Mouse (Mus musculus) heart, embryonic 12.5 days (tissue): ENCODE measurements around the gene Pdlim5. TPM values are rescaled to one million over a fixed set of nuclear protein-coding genes. Genes with fewer than 3 reads are reported as not detected.

Source experiments
- ATAC-seq: fragments of 200-750 bp; cut with Nextera tagmentation; 2 replicates; pipeline ENCODE4 v1.8.0; 2017; ENCODE audit warnings: moderate TSS enrichment, moderate library complexity; ENCODE audit not compliant: insufficient number of reproducible peaks, low FRiP score
- H3K27ac ChIP-seq: fragments of 300-500 bp; sonication (generic); 2 replicates; pipeline ENCODE4 v1.5.1; 2016; ENCODE audit warnings: mild to moderate bottlenecking, moderate library complexity; ENCODE audit not compliant: poor library complexity, severe bottlenecking
- H3K27me3 ChIP-seq: fragments of 300-500 bp; sonication (generic); replicated peaks from 2 replicates; pipeline ENCODE4 v1.6.1; 2016; ENCODE audit warnings: mild to moderate bottlenecking, moderate library complexity
- H3K36me3 ChIP-seq: fragments of 300-500 bp; sonication (generic); 2 replicates; pipeline ENCODE4 v1.6.1; 2016; ENCODE audit warnings: mild to moderate bottlenecking, moderate library complexity
- H3K4me1 ChIP-seq: fragments of 300-500 bp; sonication (generic); replicated peaks from 2 replicates; pipeline ENCODE4 v1.6.1; 2016; ENCODE audit warnings: mild to moderate bottlenecking
- H3K4me2 ChIP-seq: fragments of 300-500 bp; sonication (generic); 2 replicates; pipeline ENCODE4 v1.6.1; 2016; ENCODE audit warnings: mild to moderate bottlenecking, moderate library complexity
- H3K4me3 ChIP-seq: fragments of 300-500 bp; sonication (generic); 2 replicates; pipeline ENCODE4 v1.5.1; 2016; ENCODE audit warnings: mild to moderate bottlenecking
- H3K9ac ChIP-seq: fragments of 300-500 bp; sonication (generic); 2 replicates; pipeline ENCODE4 v1.6.1; 2016; ENCODE audit warnings: mild to moderate bottlenecking, moderate library complexity
- H3K9me3 ChIP-seq: fragments of 300-500 bp; sonication (generic); replicated peaks from 2 replicates; pipeline ENCODE4 v1.6.1; 2016; ENCODE audit warnings: mild to moderate bottlenecking, moderate library complexity
- WGBS: fragments of 180-500 bp; shearing (Covaris S2); methylation state at CpG from one replicate; pipeline ENCODE4 v1.1.7; 2016; 5-methylcytosine and 5-hydroxymethylcytosine counted together
- polyA plus RNA-seq: library from polyadenylated mRNA; unstranded; fragments of >200 nt; fragmentation: Nextera tagmentation; extraction: Ambion mirVana; gene quantifications from 2 replicates; pipeline ENCODE4 v1.2.1, GENCODE M21; 2016

Pdlim5 gene
- polyA plus RNA-seq, 1 experiment from 2014 or later: 218 TPM

DNA sequence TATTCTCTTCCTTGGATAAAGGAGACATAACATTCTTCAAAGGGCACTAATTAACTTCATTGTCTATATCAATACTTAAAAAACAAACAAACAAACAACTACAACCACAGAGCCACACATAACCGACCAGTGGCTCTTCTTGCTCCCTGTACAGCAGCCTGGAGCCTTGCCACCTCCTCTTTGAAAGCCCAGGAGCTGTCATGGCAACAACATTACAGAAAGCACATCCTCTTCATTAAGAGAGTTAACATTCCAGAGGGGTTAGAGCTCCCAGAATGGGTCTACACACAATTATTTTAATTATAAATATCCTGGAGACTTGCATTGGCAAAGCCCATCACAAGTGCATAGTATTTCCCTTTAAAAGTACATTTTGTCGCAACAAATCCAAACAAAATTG lies 84.4 kb downstream of the Pdlim5 start:
- WGBS: 59% methylated on average over 2 of the region's 2 CpGs
- Histone ChIP-seq H3K36me3 (peaks cover 4% of the 10 kb centered on the region), H3K9ac (no peak overlapping the region), H3K27me3 (no peaks in the 10 kb centered on the region), H3K27ac (no peak overlapping the region), H3K4me3 (no peak overlapping the region), H3K4me2 (no peak overlapping the region), H3K9me3 (no peaks in the 10 kb centered on the region), H3K4me1 (peaks cover 11% of the 10 kb centered on the region)
- no peak for ATAC-seq

DNA sequence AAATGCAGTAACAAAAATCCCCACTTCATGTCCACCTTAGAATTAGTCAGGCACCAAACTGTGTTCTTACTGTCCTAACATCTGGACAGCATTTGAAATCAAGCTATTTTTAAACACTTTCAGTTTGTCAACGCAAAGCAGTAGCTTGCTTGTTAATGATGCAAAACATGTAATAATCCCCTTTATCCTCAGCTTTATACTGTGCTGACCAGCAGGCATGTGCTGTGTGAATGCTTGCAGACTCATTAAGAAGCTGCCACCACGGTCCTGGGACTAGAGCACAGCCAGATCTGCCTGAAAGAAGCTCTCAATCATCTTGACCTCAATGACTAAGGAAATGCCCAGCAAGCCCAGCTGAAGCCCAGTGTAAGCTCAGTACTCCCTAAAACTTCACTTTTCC lies 85.0 kb downstream of the Pdlim5 start:
- 33% methylated on average over 2 of the region's 2 CpGs for WGBS
- H3K27ac ChIP-seq: no peak overlapping the region
- H3K4me3 ChIP-seq: no peak overlapping the region
- H3K27me3 ChIP-seq: no peaks in the 10 kb centered on the region
- no peaks in the 10 kb centered on the region for H3K9me3 ChIP-seq
- H3K36me3 ChIP-seq: peaks cover 4% of the 10 kb centered on the region
- ATAC-seq: no peak
- H3K9ac ChIP-seq: no peak overlapping the region
- no peak overlapping the region for H3K4me2 ChIP-seq
- H3K4me1 ChIP-seq: peaks cover 10% of the 10 kb centered on the region

DNA sequence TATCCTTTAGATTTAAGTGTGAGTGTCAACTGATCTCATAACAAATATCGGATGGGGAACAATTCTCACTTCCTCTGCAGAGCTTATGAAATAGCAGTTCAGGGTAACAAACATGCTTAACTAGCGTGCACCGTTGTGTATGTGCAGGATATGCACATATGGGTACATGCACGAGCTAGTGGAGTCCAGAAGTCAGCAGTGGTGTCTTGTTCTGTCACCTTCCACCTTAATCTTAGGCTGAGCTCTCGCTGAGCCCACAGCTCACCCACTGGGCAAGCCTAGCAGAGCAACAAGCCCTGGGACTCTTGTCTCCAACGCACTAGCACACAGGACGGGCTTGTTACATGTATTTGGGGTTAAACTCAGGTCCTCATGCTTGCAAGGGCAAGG lies 100.2 kb downstream of the Pdlim5 start:
- peaks cover 18% of the 10 kb centered on the region for H3K36me3 ChIP-seq
- no peaks in the 10 kb centered on the region for H3K9me3 ChIP-seq
- H3K9ac ChIP-seq: no peak overlapping the region
- no peak for ATAC-seq
- H3K27ac ChIP-seq: no peak overlapping the region
- WGBS: 78% methylated on average over 7 of the region's 7 CpGs
- no peak overlapping the region for H3K4me3 ChIP-seq
- H3K4me2 ChIP-seq: no peak overlapping the region
- H3K27me3 ChIP-seq: no peaks in the 10 kb centered on the region
- no peaks in the 10 kb centered on the region for H3K4me1 ChIP-seq

DNA sequence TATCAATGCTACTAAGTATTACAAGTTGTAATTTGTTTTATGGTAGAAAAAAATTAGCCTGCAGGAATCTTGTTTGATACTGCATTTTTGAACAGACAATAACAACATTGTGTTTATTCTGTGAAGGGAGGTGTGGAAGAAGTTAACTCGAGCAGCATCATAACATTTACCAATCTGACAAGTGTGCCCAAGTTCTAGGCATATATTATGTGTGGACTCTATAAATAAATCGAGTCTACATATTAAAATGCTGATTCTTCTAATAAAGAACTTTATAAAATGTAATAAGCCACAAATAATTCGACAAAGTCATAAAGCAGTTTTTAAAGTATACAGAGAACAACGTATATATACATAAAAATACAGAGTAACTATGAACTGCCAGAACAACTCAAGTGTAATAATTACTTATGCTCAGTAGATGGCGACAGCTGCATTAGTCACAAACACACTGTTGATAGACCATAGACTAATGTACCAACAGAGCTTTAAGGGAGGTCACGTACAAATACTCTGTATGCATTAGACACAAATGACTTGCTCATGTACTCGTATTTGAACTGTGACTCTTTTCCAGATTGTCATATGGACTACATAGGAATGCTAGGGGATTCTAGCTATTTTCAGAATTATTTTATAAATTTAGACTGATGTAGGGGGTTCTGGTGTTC lies 100.7 kb downstream of the Pdlim5 start:
- H3K27me3 ChIP-seq: no peaks in the 10 kb centered on the region
- no peaks in the 10 kb centered on the region for H3K9me3 ChIP-seq
- H3K4me3 ChIP-seq: no peak overlapping the region
- 37% methylated on average over 7 of the region's 7 CpGs for WGBS
- H3K4me2 ChIP-seq: no peak overlapping the region
- peaks cover 17% of the 10 kb centered on the region for H3K36me3 ChIP-seq
- no peaks in the 10 kb centered on the region for H3K4me1 ChIP-seq
- H3K27ac ChIP-seq: no peak overlapping the region
- no peak overlapping the region for H3K9ac ChIP-seq
- peak; percentile 55; the same call in 1 of the 2 replicates for ATAC-seq

DNA sequence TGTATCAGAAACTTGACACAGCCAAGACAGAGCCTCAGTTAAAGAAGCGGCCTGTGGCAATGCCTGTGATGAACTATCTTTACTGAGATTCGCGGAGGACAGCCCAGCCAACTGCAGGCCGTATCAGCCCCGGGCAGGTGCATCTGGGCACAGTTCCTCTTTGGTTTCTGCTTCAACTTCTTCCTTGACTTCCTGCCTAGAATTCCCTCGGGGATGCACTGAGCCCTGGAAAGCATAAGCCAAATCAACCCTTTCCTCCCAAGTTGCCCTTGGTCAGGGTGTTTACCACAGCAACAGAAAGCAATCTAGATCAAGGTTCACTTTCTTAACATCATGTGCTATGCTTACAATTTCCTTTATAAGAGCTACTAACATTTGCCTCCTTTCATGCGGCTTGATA lies 101.9 kb downstream of the Pdlim5 start:
- no peaks in the 10 kb centered on the region for H3K9me3 ChIP-seq
- H3K4me2 ChIP-seq: no peak overlapping the region
- no peaks in the 10 kb centered on the region for H3K4me1 ChIP-seq
- no peak overlapping the region for H3K9ac ChIP-seq
- H3K27me3 ChIP-seq: no peaks in the 10 kb centered on the region
- ATAC-seq: no peak
- H3K4me3 ChIP-seq: no peak overlapping the region
- WGBS: 75% methylated on average over 7 of the region's 7 CpGs
- H3K27ac ChIP-seq: no peak overlapping the region
- peaks cover 9% of the 10 kb centered on the region for H3K36me3 ChIP-seq

DNA sequence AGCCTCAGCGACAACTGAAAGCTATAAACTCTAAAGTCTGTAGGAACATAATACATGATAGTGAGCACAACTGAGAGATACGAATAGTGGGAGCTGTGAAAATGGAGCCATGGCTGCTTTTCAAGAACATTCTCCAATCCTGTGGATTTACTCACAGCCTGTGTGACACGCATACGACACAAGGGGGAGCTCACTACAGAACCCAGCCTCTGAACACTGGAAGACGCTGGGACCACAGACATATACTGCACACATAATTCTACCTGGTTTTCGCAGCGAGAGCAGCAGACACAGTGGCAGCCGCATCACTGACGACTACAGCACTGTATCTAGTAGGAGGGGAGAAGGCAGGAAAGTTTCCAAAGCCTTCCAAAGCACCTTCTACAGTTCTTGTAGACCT lies 112.8 kb downstream of the Pdlim5 start:
- WGBS: 55% methylated on average over 9 of the region's 9 CpGs
- peaks cover 22% of the 10 kb centered on the region for H3K4me1 ChIP-seq
- peak overlapping the region; percentile 33 for H3K4me2 ChIP-seq
- peak; percentile 54; the same call in 1 of the 2 replicates for ATAC-seq
- no peak overlapping the region for H3K27ac ChIP-seq
- no peak overlapping the region for H3K9ac ChIP-seq
- H3K9me3 ChIP-seq: no peaks in the 10 kb centered on the region
- no peak overlapping the region for H3K4me3 ChIP-seq
- no peaks in the 10 kb centered on the region for H3K27me3 ChIP-seq
- H3K36me3 ChIP-seq: peaks cover 8% of the 10 kb centered on the region

DNA sequence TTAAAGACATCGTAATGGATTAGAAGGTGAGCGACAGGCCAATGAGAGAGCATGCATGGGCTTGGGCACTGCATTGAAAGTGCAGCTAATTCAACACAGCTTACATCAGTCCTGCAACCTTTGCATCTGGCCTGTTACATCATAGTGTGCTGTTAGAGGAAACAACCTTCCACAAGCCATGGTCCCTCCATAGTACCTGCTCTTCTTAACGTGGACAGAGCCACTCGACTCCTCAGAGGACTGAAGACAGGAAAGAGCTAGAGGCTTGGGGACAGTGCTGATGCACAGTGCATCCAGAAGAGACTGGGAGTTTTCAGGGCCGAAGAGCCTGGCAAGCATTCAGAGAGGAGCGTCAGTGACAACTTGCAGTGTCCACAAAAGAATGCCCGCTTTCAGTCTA lies 113.8 kb downstream of the Pdlim5 start:
- H3K27ac ChIP-seq: peak overlapping the region; percentile 47
- 77% methylated on average over 7 of the region's 7 CpGs for WGBS
- peaks cover 22% of the 10 kb centered on the region for H3K4me1 ChIP-seq
- no peaks in the 10 kb centered on the region for H3K27me3 ChIP-seq
- H3K9me3 ChIP-seq: no peaks in the 10 kb centered on the region
- no peak for ATAC-seq
- no peak overlapping the region for H3K4me3 ChIP-seq
- H3K36me3 ChIP-seq: peaks cover 19% of the 10 kb centered on the region
- H3K4me2 ChIP-seq: no peak overlapping the region
- H3K9ac ChIP-seq: no peak overlapping the region

DNA sequence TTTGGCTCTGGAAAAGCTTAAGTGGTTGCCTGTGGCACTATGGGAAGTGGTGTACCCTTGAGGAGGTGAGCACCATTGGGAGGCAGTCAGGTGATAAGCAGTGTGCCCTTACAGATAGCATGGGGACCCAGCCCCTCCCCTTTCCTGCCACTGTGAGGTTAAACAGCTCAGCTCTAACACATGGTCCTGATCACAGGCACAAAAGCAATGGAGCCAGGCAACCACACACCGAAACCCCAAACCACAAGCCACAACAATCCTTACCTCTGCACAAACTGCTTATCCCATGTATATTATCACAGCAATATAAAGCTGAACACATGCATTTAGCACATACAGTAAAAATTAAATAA lies 114.4 kb downstream of the Pdlim5 start:
- Histone ChIP-seq H3K4me2 (no peak overlapping the region), H3K9ac (no peak overlapping the region), H3K27ac (peak overlapping the region; percentile 61; the same call in 1 of the 2 replicates), H3K4me1 (peaks cover 22% of the 10 kb centered on the region), H3K9me3 (no peaks in the 10 kb centered on the region), H3K36me3 (peaks cover 23% of the 10 kb centered on the region), H3K4me3 (no peak overlapping the region), H3K27me3 (no peaks in the 10 kb centered on the region)
- WGBS: 8% methylated on average over 1 of the region's 1 CpGs
- peak; percentile 85 for ATAC-seq

DNA sequence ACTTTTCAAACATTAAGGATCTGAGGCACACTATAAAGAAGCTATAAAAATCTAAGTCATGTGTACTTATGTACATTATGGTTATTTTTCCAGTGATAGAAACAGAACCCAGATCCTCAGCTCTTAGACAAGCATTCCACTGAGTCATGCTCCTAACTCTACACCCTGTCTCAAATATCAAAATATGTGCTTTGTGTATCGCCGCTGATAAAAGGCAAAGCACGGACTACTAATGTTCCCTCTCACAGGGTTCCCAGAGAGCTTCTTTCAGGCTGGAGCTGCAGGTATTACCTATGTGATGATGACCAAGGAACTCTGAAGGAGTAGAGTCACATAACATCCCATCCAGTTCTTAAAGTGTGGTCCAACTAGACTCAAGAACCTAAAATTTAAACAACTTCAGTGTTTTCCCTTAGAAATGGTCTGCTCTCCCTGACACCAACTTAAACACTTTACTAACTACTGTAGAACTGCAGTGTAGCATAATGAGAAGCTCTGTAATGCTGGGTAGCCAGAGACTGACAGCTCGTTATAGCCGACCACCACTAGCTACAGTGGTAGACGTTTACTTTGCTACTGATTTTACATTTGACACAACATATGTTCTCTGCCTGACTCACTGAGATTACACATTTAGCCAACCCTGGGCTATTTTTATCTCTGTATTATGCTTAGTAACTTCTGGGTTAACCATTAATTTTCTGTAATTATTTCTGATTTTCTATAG lies 115.0 kb downstream of the Pdlim5 start:
- Histone ChIP-seq H3K9me3 (no peaks in the 10 kb centered on the region), H3K9ac (no peak overlapping the region), H3K27ac (peak overlapping the region; percentile 61), H3K27me3 (no peaks in the 10 kb centered on the region), H3K4me3 (no peak overlapping the region), H3K4me2 (no peak overlapping the region), H3K36me3 (peaks cover 27% of the 10 kb centered on the region), H3K4me1 (peaks cover 22% of the 10 kb centered on the region)
- peak; percentile 45; the same call in 1 of the 2 replicates for ATAC-seq
- 40% methylated on average over 6 of the region's 6 CpGs for WGBS

DNA sequence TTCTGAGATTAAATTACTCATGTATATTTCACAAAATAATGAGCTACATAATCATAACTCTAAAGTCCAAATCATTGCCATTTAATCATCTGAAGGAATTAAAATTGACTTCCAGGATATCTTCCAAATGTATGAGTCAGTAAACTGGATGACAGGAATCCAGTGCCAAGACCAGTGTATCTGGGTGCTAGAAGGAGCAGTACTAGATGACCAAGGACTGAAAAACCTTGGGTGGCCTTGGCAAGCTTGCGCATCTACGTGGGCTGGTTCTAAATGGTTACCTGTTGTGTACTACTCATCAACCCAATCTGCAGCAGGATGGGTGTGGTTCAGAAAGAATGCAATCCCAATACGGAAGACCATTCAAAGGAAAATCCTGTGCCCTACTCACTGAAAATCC lies 116.5 kb downstream of the Pdlim5 start:
- no peak for ATAC-seq

DNA sequence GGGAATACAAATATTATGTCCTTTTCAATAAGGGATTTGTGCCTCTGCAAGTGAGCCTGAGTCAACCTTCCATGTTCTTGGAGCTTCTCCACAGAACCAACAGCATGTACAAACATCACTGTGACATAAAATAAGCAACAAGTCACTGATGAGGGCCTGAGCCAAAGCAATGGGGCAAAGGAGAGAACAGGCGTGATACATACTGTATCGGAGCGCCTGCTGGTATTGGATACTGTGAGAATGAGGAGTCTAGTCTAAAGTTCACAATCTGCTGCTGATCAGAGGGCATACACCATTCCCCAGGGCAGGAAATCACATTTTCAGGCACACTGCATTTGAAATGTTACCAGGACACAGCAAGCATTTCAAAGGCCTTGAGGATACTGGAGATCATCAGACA lies 119.0 kb downstream of the Pdlim5 start:
- H3K9me3 ChIP-seq: no peaks in the 10 kb centered on the region
- no peak for ATAC-seq
- no peak overlapping the region for H3K4me2 ChIP-seq
- H3K36me3 ChIP-seq: peaks cover 31% of the 10 kb centered on the region
- 84% methylated on average over 3 of the region's 3 CpGs for WGBS
- H3K27ac ChIP-seq: no peak overlapping the region
- H3K4me1 ChIP-seq: peaks cover 16% of the 10 kb centered on the region
- no peak overlapping the region for H3K9ac ChIP-seq
- H3K27me3 ChIP-seq: no peaks in the 10 kb centered on the region
- H3K4me3 ChIP-seq: no peak overlapping the region

More for the DNA sequence above, 116.5 kb downstream of the Pdlim5 start:
- Histone ChIP-seq H3K27ac (no peak overlapping the region), H3K9ac (no peak overlapping the region), H3K27me3 (no peaks in the 10 kb centered on the region), H3K4me1 (peaks cover 22% of the 10 kb centered on the region), H3K9me3 (no peaks in the 10 kb centered on the region), H3K36me3 (peaks cover 27% of the 10 kb centered on the region), H3K4me2 (no peak overlapping the region), H3K4me3 (no peak overlapping the region)
- WGBS: 78% methylated on average over 3 of the region's 3 CpGs
